Mouse (Mus musculus) cerebellum, adult 2 months (tissue): Measurements from ENCODE around the gene Dnase1l1.

Experiments used
- CTCF ChIP-seq: fragments of 200-500 bp; IDR thresholded peaks from 2 replicates; pipeline ENCODE4 v1.5.1; 2011; ENCODE audit warnings: low read depth, mild to moderate bottlenecking, control low read depth, low read length, moderate library complexity, borderline replicate concordance; ENCODE audit not compliant: insufficient read depth
- POLR2A ChIP-seq: fragments of 200-500 bp; IDR thresholded peaks from 2 replicates; pipeline ENCODE4 v1.6.1; 2011; ENCODE audit warnings: low read length, control low read depth, borderline replicate concordance; ENCODE audit not compliant: insufficient read depth

DNA sequence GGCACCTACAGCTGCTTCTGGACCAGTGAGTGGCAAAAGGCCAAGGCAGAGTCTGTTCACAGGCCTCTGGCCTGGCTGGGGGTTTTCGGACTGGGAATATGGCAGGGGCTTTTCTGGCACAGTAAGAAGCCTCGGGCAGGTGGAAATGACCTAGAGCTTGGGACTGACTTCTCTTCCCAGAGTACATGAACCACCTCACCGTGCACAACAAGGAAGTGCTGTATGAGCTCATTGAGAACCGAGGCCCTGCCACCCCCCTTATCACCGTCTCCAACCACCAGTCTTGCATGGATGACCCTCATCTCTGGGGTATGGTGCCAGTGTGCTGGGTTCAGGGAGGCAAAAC, 928 bp upstream of the Dnase1l1 start:
- TF ChIP-seq CTCF (no peak), POLR2A (no peak)
